In the genomic region with DNA sequence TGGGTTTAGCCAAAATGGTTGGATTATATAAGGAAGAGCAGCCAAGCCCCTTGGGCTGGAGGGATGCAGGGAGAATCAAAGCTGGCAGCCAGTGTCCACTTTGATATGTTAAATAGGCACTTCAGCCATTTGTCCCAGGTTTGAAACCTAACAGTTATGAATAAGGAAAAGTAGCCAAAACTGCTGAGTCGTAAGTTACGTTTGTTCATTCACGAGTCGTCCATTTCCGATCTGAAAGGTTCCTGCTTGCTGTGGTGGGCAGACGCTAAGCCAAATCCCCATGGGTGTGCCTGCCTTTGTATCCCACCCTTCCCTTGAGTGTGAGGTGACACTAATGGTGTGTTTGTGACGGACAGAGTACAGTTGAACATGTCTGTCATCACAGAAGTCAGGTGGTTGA, we compare ENCODE assay signal across 31 mouse cellular contexts. TPM values are rescaled to one million over a fixed set of nuclear protein-coding genes. Genes with fewer than 3 reads are reported as not detected.
"Had no signal": no experiment of that assay in that cellular context is flagged by ENCODE, and none has a peak within 500 bp of the region (broad histone marks: within the 10 kb centered on the region; RNA-seq: fewer than 3 reads in every experiment).

No protein-coding gene starts in this region.

- H3K9me3 ChIP-seq: heart, embryonic 10.5 days; heart, embryonic 13.5 days; heart, embryonic 15.5 days; hindbrain, embryonic 13.5 days; hindbrain, embryonic 15.5 days; kidney, embryonic 15.5 days; limb, embryonic 10.5 days; limb, embryonic 12.5 days; liver, embryonic 13.5 days; liver, embryonic 15.5 days had no signal

- ATAC-seq: hindbrain, postnatal 0 days; intestine, embryonic 16.5 days had no signal

- H3K27me3 ChIP-seq: heart, embryonic 13.5 days; heart, embryonic 15.5 days; hindbrain, embryonic 13.5 days; hindbrain, embryonic 15.5 days; kidney, embryonic 15.5 days; limb, embryonic 12.5 days; liver, embryonic 13.5 days; liver, embryonic 15.5 days had no signal

- H3K9ac ChIP-seq: heart, embryonic 13.5 days; heart, embryonic 15.5 days; hindbrain, embryonic 13.5 days; hindbrain, embryonic 15.5 days; kidney, embryonic 15.5 days; limb, embryonic 12.5 days; liver, embryonic 13.5 days; liver, embryonic 15.5 days had no signal

- H3K4me2 ChIP-seq: heart, embryonic 13.5 days; heart, embryonic 15.5 days; hindbrain, embryonic 13.5 days; hindbrain, embryonic 15.5 days; kidney, embryonic 15.5 days; limb, embryonic 12.5 days; liver, embryonic 11.5 days; liver, embryonic 13.5 days; liver, embryonic 15.5 days had no signal

- H3K4me1 ChIP-seq: hindbrain, embryonic 13.5 days; hindbrain, embryonic 15.5 days; limb, embryonic 12.5 days had no signal

- H3K36me3 ChIP-seq: heart, embryonic 10.5 days; heart, embryonic 13.5 days; heart, embryonic 15.5 days; hindbrain, embryonic 13.5 days; hindbrain, embryonic 15.5 days; kidney, embryonic 15.5 days; limb, embryonic 10.5 days; limb, embryonic 12.5 days; liver, embryonic 13.5 days; liver, embryonic 15.5 days had no signal

- H3K4me3 ChIP-seq: gastrocnemius, adult 2 months; heart, embryonic 10.5 days; heart, embryonic 13.5 days; heart, embryonic 15.5 days; hindbrain, embryonic 13.5 days; hindbrain, embryonic 15.5 days; kidney, embryonic 15.5 days; left cerebral cortex, adult 2 months; limb, embryonic 10.5 days; limb, embryonic 12.5 days; liver, embryonic 13.5 days; liver, embryonic 15.5 days had no signal

- DNase-seq: gastrocnemius, adult 2 months; gastrocnemius, postnatal 10 days; gastrocnemius, postnatal 25 days; heart, adult 18-20 months; heart, postnatal 14 days; heart, postnatal 36 days; kidney, adult 11 months; kidney, adult 2 months; kidney, adult 9 months; kidney, postnatal 14 days; kidney, postnatal 36 days; liver; liver, embryonic 13.5 days had no signal

- H3K27ac ChIP-seq: gastrocnemius, adult 2 months; heart, embryonic 10.5 days; heart, embryonic 13.5 days; heart, embryonic 15.5 days; hindbrain, embryonic 13.5 days; hindbrain, embryonic 15.5 days; hindbrain, postnatal 0 days; kidney, embryonic 15.5 days; kidney, postnatal 0 days; left cerebral cortex, adult 2 months; limb, embryonic 10.5 days; limb, embryonic 12.5 days; liver, embryonic 13.5 days; liver, embryonic 15.5 days had no signal

RNA-seq across cellular contexts. Expression of a gene that starts 10.2 kb away (rescaled TPM):
- total RNA-seq: gastrocnemius, adult 2 months; gastrocnemius, postnatal 10 days; granulocyte monocyte progenitor cell, adult 5-6 weeks; hematopoietic stem cell, adult 5-6 weeks; hindbrain, postnatal 0 days had no signal
- polyA plus RNA-seq: heart, embryonic 10.5 days; heart, embryonic 15.5 days; hindbrain, embryonic 11.5 days; hindbrain, embryonic 13.5 days; kidney, adult 2 months; kidney, embryonic 15.5 days; large intestine, adult 2 months had no signal
